Mouse (Mus musculus) inflammation-experienced regulatory T-cells, adult 6 months (primary cell): ENCODE results near the gene Exoc3l. TPM values are rescaled to one million over a fixed set of nuclear protein-coding genes. Genes with fewer than 3 reads are reported as not detected.

Experiments used
- polyA plus RNA-seq, 3 experiments: library from polyadenylated mRNA; unstranded; fragments of 100-300 nt; shearing (Covaris generic); gene quantifications; one replicate each; pipeline ENCODE4 v1.2.1; 2017

The Exoc3l gene
- polyA plus RNA-seq, 3 experiments from 2014 or later, result 0.38 to 0.60 TPM; not detected in 1

Other genes with a start within 250 kb of the Exoc3l start
- not detected for gene Ces3a, start 247.5 kb downstream of the Exoc3l start, polyA plus RNA-seq
- gene Ces3b, start 212.3 kb downstream of the Exoc3l start, polyA plus RNA-seq, result not detected
- not detected for gene Ces4a, start 164.3 kb downstream of the Exoc3l start, polyA plus RNA-seq
- gene Cbfb, start 125.4 kb downstream of the Exoc3l start, polyA plus RNA-seq, result 10 to 100 TPM; 34.4 to 53.8 (median 42.1) TPM
- gene D230025D16Rik, start 71.0 kb downstream of the Exoc3l start, polyA plus RNA-seq, result 10 to 100 TPM; 11.1 to 14.6 (median 12.1) TPM
- under 1 TPM; 0.51 to 0.97 (median 0.87) TPM for gene B3gnt9, start 40.9 kb downstream of the Exoc3l start, polyA plus RNA-seq
- 10 to 100 TPM; 54.1 to 78.8 (median 58.2) TPM for gene Tradd, start 31.5 kb downstream of the Exoc3l start, polyA plus RNA-seq
- 10 to 100 TPM; 18.5 to 24.7 (median 18.5) TPM for gene Fbxl8, start 31.5 kb downstream of the Exoc3l start, polyA plus RNA-seq
- gene Hsf4, start 26.3 kb downstream of the Exoc3l start, polyA plus RNA-seq, result under 1 TPM in 1 of 3 experiments, not detected in 2; 0.34 TPM
- gene Nol3, start 20.0 kb downstream of the Exoc3l start, polyA plus RNA-seq, result under 1 TPM in 1 of 3 experiments, not detected in 2; 0.26 TPM
- gene 4931428F04Rik, start 6.2 kb downstream of the Exoc3l start, polyA plus RNA-seq, result 1 to 10 TPM; 1.2 to 2.5 (median 2.1) TPM
- 10 to 100 TPM; 54.2 to 61.3 (median 55.9) TPM for gene E2f4, start 1.6 kb upstream of the Exoc3l start, polyA plus RNA-seq
- 10 to 100 TPM in 1 of 3 experiments, 1 to 10 TPM in 2; 3.9 to 11.8 (median 9.5) TPM for gene Elmo3, start 9.5 kb upstream of the Exoc3l start, polyA plus RNA-seq
- gene Lrrc29, start 30.2 kb upstream of the Exoc3l start, polyA plus RNA-seq, result 1 to 10 TPM; 1.8 to 4.2 (median 3.2) TPM
- 100 to 1,000 TPM; 136 to 151 (median 144) TPM for gene Tmem208, start 30.3 kb upstream of the Exoc3l start, polyA plus RNA-seq
- 1 to 10 TPM; 3.1 to 3.5 (median 3.2) TPM for gene Fhod1, start 51.9 kb upstream of the Exoc3l start, polyA plus RNA-seq
- gene Slc9a5, start 52.7 kb upstream of the Exoc3l start, polyA plus RNA-seq, result 1 to 10 TPM in 1 of 3 experiments, under 1 TPM in 2; 0.28 to 1.3 (median 0.42) TPM
- under 1 TPM in 1 of 3 experiments, not detected in 2; 0.11 TPM for gene Plekhg4, start 77.2 kb upstream of the Exoc3l start, polyA plus RNA-seq
- not detected for gene Kctd19, start 117.4 kb upstream of the Exoc3l start, polyA plus RNA-seq
- not detected for gene Lrrc36, start 117.5 kb upstream of the Exoc3l start, polyA plus RNA-seq
- gene Tppp3, start 175.4 kb upstream of the Exoc3l start, polyA plus RNA-seq, result 1 to 10 TPM in 1 of 3 experiments, under 1 TPM in 1, not detected in 1; 0.48 to 2.2 TPM
- gene Zdhhc1, start 200.8 kb upstream of the Exoc3l start, polyA plus RNA-seq, result 1 to 10 TPM; 1.1 to 2.2 (median 1.8) TPM
- not detected for gene Hsd11b2, start 222.7 kb upstream of the Exoc3l start, polyA plus RNA-seq